Mouse (Mus musculus): ENCODE results near the gene Lman2l. TPM values are rescaled to one million over a fixed set of nuclear protein-coding genes. Genes with fewer than 3 reads are reported as not detected.

Gene Lman2l
- polyA plus RNA-seq, 1 experiment from 2014 or later, result 17.1 TPM

DNA sequence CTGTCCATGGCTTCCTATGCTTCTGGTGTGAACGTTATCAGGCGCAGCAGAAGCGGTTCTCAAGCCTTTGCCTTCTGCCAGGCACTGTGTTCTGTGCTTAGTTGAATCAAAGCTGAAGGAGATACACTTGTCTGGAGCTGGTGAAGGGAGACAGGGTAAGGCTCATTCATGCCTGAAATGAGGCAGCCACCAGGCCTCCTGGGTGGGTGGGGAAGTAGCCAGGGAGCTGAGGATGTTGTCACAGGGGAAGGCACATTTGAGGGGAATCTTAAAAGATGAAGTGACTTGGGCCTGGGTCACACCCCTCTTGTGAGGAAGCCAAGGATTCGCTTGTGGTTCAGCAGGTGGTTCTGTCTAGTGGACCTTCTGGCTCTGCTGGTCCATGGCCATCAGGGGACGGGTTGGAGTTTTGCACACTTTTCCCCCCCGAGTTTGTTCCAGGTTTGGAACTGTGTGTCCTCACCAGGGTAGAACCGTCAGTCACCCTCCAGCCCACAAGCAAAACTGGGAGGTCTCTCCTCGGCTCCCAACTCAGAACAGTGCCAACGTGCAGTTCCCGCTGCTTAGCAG is 28.2 kb upstream of the Lman2l start:
- H3K27ac ChIP-seq, result no peak overlapping the region
- WGBS (ENCODE audit: missing documents), result 48% methylated on average over 10 of the region's 10 CpGs
- no peaks in the 10 kb centered on the region for H3K36me3 ChIP-seq (ENCODE audit: inconsistent target)
- H3K4me3 ChIP-seq (ENCODE audit: inconsistent target), result no peak overlapping the region
- peaks cover 40% of the 10 kb centered on the region; the same call in 1 of the 2 replicates for H3K79me2 ChIP-seq (ENCODE audit: inconsistent target)

DNA sequence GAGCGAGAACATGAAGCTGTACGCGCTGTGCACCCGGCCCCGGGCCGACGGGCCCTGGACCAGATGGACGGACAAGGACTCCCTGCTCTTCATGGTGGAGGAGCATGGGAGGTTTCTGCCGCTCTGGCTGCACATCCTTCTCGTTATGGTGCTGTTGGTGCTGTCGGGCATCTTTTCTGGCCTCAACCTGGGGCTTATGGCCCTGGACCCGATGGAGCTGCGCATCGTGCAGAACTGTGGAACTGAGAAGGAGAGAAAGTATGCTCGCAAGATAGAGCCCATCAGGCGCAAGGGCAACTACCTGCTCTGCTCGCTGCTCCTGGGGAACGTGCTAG is 27.0 kb upstream of the Lman2l start:
- no peaks in the 10 kb centered on the region for H3K36me3 ChIP-seq (ENCODE audit: inconsistent target)
- WGBS (ENCODE audit: missing documents), result 13% methylated on average over 18 of the region's 18 CpGs
- H3K27ac ChIP-seq, result no peak overlapping the region

DNA sequence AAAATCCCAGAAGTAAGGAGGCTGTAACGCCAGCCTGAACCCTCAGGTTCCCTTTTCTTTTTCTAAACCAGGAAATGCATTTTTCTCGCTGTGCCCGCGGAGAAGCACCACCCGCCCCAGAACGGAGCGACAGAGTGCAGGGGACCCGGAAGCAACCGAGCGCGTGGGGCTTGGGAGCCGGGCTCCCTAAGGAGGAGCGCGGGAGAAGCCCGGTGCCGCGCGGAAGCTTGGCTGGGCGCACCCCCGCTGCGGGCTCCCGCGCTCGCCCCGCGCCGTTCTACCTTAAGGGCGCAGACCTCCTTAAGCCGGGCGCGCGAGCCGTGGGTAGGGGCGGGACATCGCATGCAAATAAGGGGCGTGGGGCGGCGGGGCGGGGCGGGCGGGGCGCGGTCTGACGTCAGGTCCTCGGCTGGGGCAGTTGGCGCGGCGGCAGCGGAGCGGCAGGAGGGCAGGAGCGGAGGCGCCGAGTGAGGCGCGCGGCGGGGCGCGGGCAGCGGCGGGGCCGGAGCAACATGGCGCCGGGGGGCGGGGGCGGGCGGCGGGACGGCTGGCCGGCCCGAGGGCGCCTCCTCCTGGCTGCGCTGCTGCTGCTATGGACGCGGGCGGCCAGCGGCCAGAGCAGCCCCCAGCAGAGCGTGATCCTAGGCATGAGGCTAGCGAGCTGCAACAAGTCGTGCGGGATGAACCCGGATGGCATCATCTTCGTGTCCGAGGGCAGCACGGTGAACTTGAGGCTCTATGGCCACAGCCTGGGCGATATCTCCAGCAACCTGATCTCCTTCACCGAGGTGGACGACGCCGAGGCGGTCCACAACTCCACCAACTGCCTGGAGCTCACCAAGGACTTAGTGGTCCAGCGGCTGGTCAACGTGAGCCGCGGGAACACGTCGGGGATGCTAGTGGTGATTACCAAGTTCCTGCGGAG is 26.4 kb upstream of the Lman2l start, which contains the start of gene Cnnm4:
Gene Cnnm4, plus strand, starts transcription at position 440 of the 925 bp plus-strand sequence.
- peaks cover 28% of the 10 kb centered on the region; the same call in 1 of the 2 replicates for H3K79me2 ChIP-seq (ENCODE audit: inconsistent target)
- H3K4me3 ChIP-seq (ENCODE audit: inconsistent target), result peak within 1 kb of the TSS; percentile 53
- WGBS (ENCODE audit: missing documents), result under 1% methylated on average over 75 of the region's 98 CpGs
- no peaks in the 10 kb centered on the region for H3K36me3 ChIP-seq (ENCODE audit: inconsistent target)
- peak within 1 kb of the TSS; percentile 89 for H3K27ac ChIP-seq

More for the DNA sequence above, 27.0 kb upstream of the Lman2l start:
- peaks cover 28% of the 10 kb centered on the region; the same call in 1 of the 2 replicates for H3K79me2 ChIP-seq (ENCODE audit: inconsistent target)
- H3K4me3 ChIP-seq (ENCODE audit: inconsistent target), result peak overlapping the region; percentile 53

- peak overlapping the region; percentile 89 for H3K27ac ChIP-seq
- 63% methylated on average over 2 of the region's 2 CpGs for WGBS (ENCODE audit: missing documents)
- H3K4me3 ChIP-seq (ENCODE audit: inconsistent target), result no peak overlapping the region
- no peaks in the 10 kb centered on the region for H3K36me3 ChIP-seq (ENCODE audit: inconsistent target)
- peaks cover 27% of the 10 kb centered on the region; the same call in 1 of the 2 replicates for H3K79me2 ChIP-seq (ENCODE audit: inconsistent target)
These were observed 24.9 kb upstream of the Lman2l start for GRCm38 (mm10) chr1:36469811-36470444.

DNA sequence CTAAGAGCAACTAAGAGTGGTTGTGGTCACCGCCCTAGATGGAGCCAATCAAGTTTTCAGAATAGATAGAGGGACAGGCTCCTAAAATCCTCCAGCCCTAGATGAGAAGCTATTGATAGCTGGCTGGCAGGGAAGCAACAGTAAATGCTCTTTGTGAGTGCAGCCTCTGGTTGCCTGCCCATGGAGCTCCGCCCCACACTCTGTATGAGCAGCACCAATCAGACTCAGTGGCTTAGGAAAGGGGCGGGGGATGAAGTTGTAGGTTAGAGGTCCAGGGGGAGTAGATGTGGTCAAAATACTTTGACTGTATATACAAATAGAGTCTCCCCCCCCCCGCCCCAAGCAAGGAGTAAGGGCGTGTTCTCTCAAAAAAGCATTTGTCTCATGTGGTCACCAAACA is 22.4 kb upstream of the Lman2l start:
- Histone ChIP-seq H3K4me3 (ENCODE audit: inconsistent target) (no peak overlapping the region), H3K27ac (no peak overlapping the region), H3K36me3 (ENCODE audit: inconsistent target) (no peaks in the 10 kb centered on the region), H3K79me2 (ENCODE audit: inconsistent target) (peaks cover 4% of the 10 kb centered on the region; the same call in 1 of the 2 replicates)
- WGBS (ENCODE audit: missing documents), result 96% methylated on average over 4 of the region's 5 CpGs

- 94% methylated on average over 4 of the region's 4 CpGs for WGBS (ENCODE audit: missing documents)
- Histone ChIP-seq H3K27ac (no peak overlapping the region), H3K4me3 (ENCODE audit: inconsistent target) (no peak overlapping the region), H3K36me3 (ENCODE audit: inconsistent target) (no peaks in the 10 kb centered on the region), H3K79me2 (ENCODE audit: inconsistent target) (no peaks in the 10 kb centered on the region)
These were observed 20.6 kb upstream of the Lman2l start for GRCm38 (mm10) chr1:36465641-36466160.

- Histone ChIP-seq H3K27ac (0 out of 2 replicates have a peak overlapping the region, but pooled peaks have one; percentile 7), H3K36me3 (ENCODE audit: inconsistent target) (no peaks in the 10 kb centered on the region), H3K4me3 (ENCODE audit: inconsistent target) (no peak overlapping the region), H3K79me2 (ENCODE audit: inconsistent target) (no peaks in the 10 kb centered on the region)
- 3% methylated on average over 2 of the region's 2 CpGs for WGBS (ENCODE audit: missing documents)
These were observed 16.8 kb upstream of the Lman2l start for GRCm38 (mm10) chr1:36461829-36462228.

DNA sequence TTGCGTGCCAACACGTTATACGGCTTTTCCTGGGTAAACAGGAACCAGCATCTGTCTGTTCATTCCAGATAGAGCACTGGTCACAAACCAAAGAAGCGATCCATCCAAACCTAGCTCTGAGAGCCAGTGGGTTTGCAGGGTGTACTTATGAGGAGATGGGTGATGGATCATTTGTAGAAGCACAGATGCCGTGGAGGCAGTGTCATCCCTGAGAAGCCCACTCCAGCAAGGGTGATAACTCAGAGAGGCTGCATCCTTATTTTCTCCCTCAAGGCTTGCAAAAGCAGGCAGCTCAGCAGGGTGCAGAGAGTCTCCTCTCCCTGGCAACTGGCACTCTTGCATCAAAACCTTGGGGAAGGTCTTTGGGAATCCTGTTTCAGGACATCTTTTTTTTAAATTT is 13.1 kb upstream of the Lman2l start:
- H3K79me2 ChIP-seq (ENCODE audit: inconsistent target), result no peaks in the 10 kb centered on the region
- no peaks in the 10 kb centered on the region for H3K36me3 ChIP-seq (ENCODE audit: inconsistent target)
- no peak overlapping the region for H3K4me3 ChIP-seq (ENCODE audit: inconsistent target)
- H3K27ac ChIP-seq, result no peak overlapping the region
- 61% methylated on average over 5 of the region's 5 CpGs for WGBS (ENCODE audit: missing documents)

- Histone ChIP-seq H3K4me3 (ENCODE audit: inconsistent target) (no peak overlapping the region), H3K27ac (no peak overlapping the region), H3K79me2 (ENCODE audit: inconsistent target) (no peaks in the 10 kb centered on the region), H3K36me3 (ENCODE audit: inconsistent target) (no peaks in the 10 kb centered on the region)
- WGBS (ENCODE audit: missing documents), result 49% methylated on average over 7 of the region's 7 CpGs
These were observed 12.4 kb upstream of the Lman2l start for GRCm38 (mm10) chr1:36457388-36458014.

- Histone ChIP-seq H3K79me2 (ENCODE audit: inconsistent target) (no peaks in the 10 kb centered on the region), H3K36me3 (ENCODE audit: inconsistent target) (no peaks in the 10 kb centered on the region), H3K27ac (no peak overlapping the region), H3K4me3 (ENCODE audit: inconsistent target) (no peak overlapping the region)
- WGBS (ENCODE audit: missing documents), result 85% methylated on average over 6 of the region's 6 CpGs
These were observed 9.2 kb upstream of the Lman2l start for GRCm38 (mm10) chr1:36454055-36454815.

DNA sequence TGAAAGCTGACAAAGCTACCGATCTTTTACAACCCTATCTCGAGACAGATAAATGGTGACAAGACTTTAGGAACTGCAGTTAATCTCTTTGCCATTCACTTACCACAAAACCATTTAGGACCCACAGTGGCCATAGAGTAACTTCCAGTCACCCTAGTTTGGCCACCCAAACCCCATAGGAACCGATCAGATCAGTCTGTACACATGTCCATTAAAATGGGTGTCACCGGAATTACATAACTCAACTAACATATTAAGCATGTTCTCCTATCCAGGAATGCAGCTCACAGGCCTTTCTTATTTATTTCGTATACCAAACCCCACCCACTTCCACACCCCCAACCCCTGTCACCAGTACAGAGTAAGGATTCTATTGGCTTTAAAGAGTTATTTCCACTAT is 1.8 kb upstream of the Lman2l start:
- Histone ChIP-seq H3K27ac (peak overlapping the region; percentile 63), H3K36me3 (ENCODE audit: inconsistent target) (no peaks in the 10 kb centered on the region; the same call in 1 of the 2 replicates), H3K79me2 (ENCODE audit: inconsistent target) (peaks cover 7% of the 10 kb centered on the region; the same call in 1 of the 2 replicates), H3K4me3 (ENCODE audit: inconsistent target) (no peak overlapping the region)
- WGBS (ENCODE audit: missing documents), result 76% methylated on average over 5 of the region's 5 CpGs

GRCm38 (mm10) chr1:36446106-36446824 is 1.2 kb upstream of the Lman2l start:
- H3K4me3 ChIP-seq (ENCODE audit: inconsistent target), result no peak overlapping the region
- peak overlapping the region; percentile 63 for H3K27ac ChIP-seq
- H3K36me3 ChIP-seq (ENCODE audit: inconsistent target), result no peaks in the 10 kb centered on the region; the same call in 1 of the 2 replicates
- peaks cover 7% of the 10 kb centered on the region; the same call in 1 of the 2 replicates for H3K79me2 ChIP-seq (ENCODE audit: inconsistent target)
- 2% methylated on average over 5 of the region's 5 CpGs for WGBS (ENCODE audit: missing documents)

GRCm38 (mm10) chr1:36445508-36445907 is 437 bp upstream of the Lman2l start:
- Histone ChIP-seq H3K27ac (peak overlapping the region; percentile 63), H3K79me2 (ENCODE audit: inconsistent target) (peaks cover 7% of the 10 kb centered on the region; the same call in 1 of the 2 replicates), H3K36me3 (ENCODE audit: inconsistent target) (no peaks in the 10 kb centered on the region; the same call in 1 of the 2 replicates), H3K4me3 (ENCODE audit: inconsistent target) (no peak overlapping the region; the same call in 1 of the 2 replicates)
- WGBS (ENCODE audit: missing documents), result 38% methylated on average over 8 of the region's 8 CpGs
